Mouse (Mus musculus) megakaryocyte, embryonic 14.5 days (primary cell): ENCODE results near the gene Sphk2.
"Not testable (repeated sequence)": the region's sequence is repeated elsewhere in the genome, so short reads cannot be mapped to it uniquely, and the experiment has no call there.

ENCODE experiments used
- FLI1 ChIP-seq: IDR thresholded peaks from 2 replicates; pipeline ENCODE4 v1.6.1; 2012; ENCODE audit warnings: low read length, inconsistent platforms, mixed read lengths
- GATA1 ChIP-seq: IDR thresholded peaks from 3 replicates; pipeline ENCODE4 v1.6.1; 2012; ENCODE audit warnings: mixed read lengths, low read length, inconsistent platforms, borderline replicate concordance

DNA sequence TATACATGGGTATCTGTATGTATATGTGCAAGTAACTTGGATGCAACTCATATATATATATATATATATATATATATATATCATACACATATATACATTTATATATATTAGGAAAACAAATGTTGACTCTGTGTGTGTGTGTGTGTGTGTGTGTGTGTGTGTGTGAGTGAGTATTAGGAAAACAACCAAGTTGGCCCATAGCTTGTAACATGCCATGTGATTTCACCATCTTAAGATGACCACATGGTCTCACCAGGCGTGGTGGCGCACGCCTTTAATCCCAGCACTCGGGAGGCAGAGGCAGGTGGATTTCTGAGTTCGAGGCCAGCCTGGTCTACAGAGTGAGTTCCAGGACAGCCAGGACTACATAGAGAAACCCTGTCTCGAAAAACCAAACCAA lies 56.1 kb downstream of the Sphk2 start:
- TF ChIP-seq GATA1, FLI1: not testable (repeated sequence)
